16 mouse cellular contexts compared by ENCODE assay signal in the genomic region with DNA sequence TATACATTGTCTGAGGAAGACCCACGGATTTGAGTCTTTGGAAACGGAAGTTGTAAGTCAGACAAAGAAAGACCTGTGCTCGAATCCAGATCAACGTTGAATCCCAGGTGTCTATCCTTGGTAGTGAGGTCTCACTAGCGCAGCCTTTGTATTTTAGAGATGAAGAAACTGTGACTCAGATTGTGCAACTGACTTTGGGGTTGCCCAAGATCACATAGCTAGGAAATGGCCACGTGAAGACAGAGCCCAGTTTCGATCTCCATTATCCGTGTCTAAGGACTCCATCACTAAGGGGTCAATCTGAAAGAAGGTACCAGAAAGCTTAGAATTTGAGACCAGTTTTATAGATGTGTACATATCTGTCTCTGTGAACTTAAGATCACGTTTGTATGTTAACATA. TPM values are rescaled to one million over a fixed set of nuclear protein-coding genes. Genes with fewer than 3 reads are reported as not detected.
"Had no signal": no experiment of that assay in that cellular context is flagged by ENCODE, and none has a peak within 500 bp of the region (broad histone marks: within the 10 kb centered on the region; RNA-seq: fewer than 3 reads in every experiment).

No protein-coding gene starts in this region.

- DNase-seq: gastrocnemius, postnatal 14 days; gastrocnemius, postnatal 36 days; heart, adult 18-20 months; heart, postnatal 14 days; heart, postnatal 36 days; kidney, adult 18-20 months; kidney, adult 9 months; kidney, postnatal 14 days; kidney, postnatal 4 days; liver had no signal

- ATAC-seq: hindbrain, postnatal 0 days; intestine, embryonic 16.5 days had no signal

RNA-seq across cellular contexts. Expression of a gene that starts 17.3 kb away (rescaled TPM):
- total RNA-seq: heart, adult 18-20 months; heart, adult 8-10 months; heart, postnatal 36 days; layer of hippocampus, adult 2 months; left cerebral cortex, adult 2 months; left cerebral cortex, postnatal 36 days had no signal
